In the genomic region with DNA sequence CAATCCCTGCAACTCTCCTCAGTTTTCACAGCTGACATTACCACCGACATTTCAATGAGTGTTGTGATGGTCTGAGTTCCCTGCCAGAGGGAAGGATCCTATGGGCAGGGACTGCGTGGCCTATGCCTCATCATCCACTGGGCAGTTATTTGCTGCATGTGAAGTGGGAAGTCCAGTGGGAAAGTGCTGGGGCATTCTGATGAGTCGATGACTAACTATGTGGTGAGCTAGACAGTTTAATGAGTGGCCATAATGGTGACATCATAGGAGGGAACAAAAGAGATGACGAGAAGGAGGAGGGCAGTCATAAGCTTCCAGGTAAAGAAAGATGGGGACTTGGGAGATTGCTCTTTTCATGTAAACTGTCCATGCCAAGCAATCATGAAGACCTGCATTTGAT, we compare ENCODE assay signal across 35 mouse cellular contexts. TPM values are rescaled to one million over a fixed set of nuclear protein-coding genes. Genes with fewer than 3 reads are reported as not detected.
DNase-seq lines count a peak whose midpoint lies in the region; ATAC-seq and TF ChIP-seq lines count a peak whose summit lies in the region.
"Had no signal": no experiment of that assay in that cellular context is flagged by ENCODE, and none has a peak within 500 bp of the region (broad histone marks: within the 10 kb centered on the region; RNA-seq: fewer than 3 reads in every experiment).

No protein-coding gene starts in this region.

- no peak for TF ChIP-seq CTCF in Patski (IDR thresholded peaks at IDR 0.05)

- peak; percentile 18 for DNase-seq in cerebellum, adult 9-10 months
- no peak for DNase-seq in cerebellum, adult 11 months
- DNase-seq in 416B (ENCODE audit: low read depth), result peak; percentile 61
- DNase-seq in Patski (ENCODE audit: low read depth, low spot score), result no peak
- no peak for DNase-seq in embryo, embryonic 10.5 days (ENCODE audit: low spot score)
- DNase-seq in yolk sac, embryonic 10.5 days (ENCODE audit: low spot score), result no peak
- no peak for DNase-seq in heart, adult 8-10 months (ENCODE audit: low spot score)
- DNase-seq: adrenal gland, adult 8-10 months; adrenal gland, postnatal 25 days; cerebellum, adult 18-20 months; cerebellum, postnatal 25 days; embryo, embryonic 11 days; gastrocnemius, postnatal 10 days; gastrocnemius, postnatal 36 days; heart, adult 2 months had no signal

- POLR2A ChIA-PET in Patski (lab: Charles Lee), result interaction anchor here (0.9 to 6.2 kb wide), 9 partner anchors 9 to 72 kb away, joined by 3 to 42 read pairs (median 5); a partner anchor contains a TSS

- H3K4me3 ChIP-seq in myocyte, result no peak overlapping the region
- H3K4me3 ChIP-seq: forebrain, embryonic 12.5 days; heart, adult 2 months; hindbrain, embryonic 12.5 days; hindbrain, embryonic 15.5 days had no signal

- no peaks in the 10 kb centered on the region for H3K36me3 ChIP-seq in myocyte (ENCODE audit: control insufficient read depth, insufficient read depth)
- H3K36me3 ChIP-seq: forebrain, embryonic 12.5 days; hindbrain, embryonic 12.5 days; hindbrain, embryonic 15.5 days had no signal

- H3K4me2 ChIP-seq in myocyte (ENCODE audit: low read depth), result peak overlapping the region; percentile 50
- H3K4me2 ChIP-seq: forebrain, embryonic 12.5 days; heart, embryonic 11.5 days; hindbrain, embryonic 12.5 days; hindbrain, embryonic 15.5 days had no signal

- in situ Hi-C loops in Patski (cut with MboI; ENCODE audit: low pct_unique_long_range_greater_than_20kb), result no loop called here

- H3ac ChIP-seq in myocyte (ENCODE audit: control insufficient read depth, insufficient read length), result no peak overlapping the region

- no peak for TF ChIP-seq POLR2A in myocyte (IDR thresholded peaks at IDR 0.05; ENCODE audit: insufficient read length, low read depth)

- H3K27me3 ChIP-seq in Patski, result no peaks in the 10 kb centered on the region
- no peaks in the 10 kb centered on the region for H3K27me3 ChIP-seq in myocyte (ENCODE audit: control insufficient read depth, insufficient read depth, insufficient read length)
- H3K27me3 ChIP-seq: hindbrain, embryonic 15.5 days had no signal

- ATAC-seq in Patski, result peak; percentile 79
- ATAC-seq: activated CD4-positive, CD25-positive, alpha-beta regulatory T cell, adult 4 months; forebrain, embryonic 16.5 days; intestine, postnatal 0 days had no signal

- H3K79me2 ChIP-seq in myocyte (ENCODE audit: control insufficient read depth, insufficient read depth), result no peaks in the 10 kb centered on the region

- CTCF ChIA-PET in Patski (lab: Charles Lee), result interaction anchor here (0.8 to 1.6 kb wide), 5 partner anchors 18 to 73 kb away, joined by 3 to 6 read pairs (median 3); no protein-coding TSS in a partner anchor

TF ChIP-seq in myocyte, 11 proteins besides CTCF, POLR2A, EP300 and RAD21:
- TF ChIP-seq REST (IDR thresholded peaks at IDR 0.05; ENCODE audit: insufficient read depth, insufficient read length) (no peak), SRF (IDR thresholded peaks at IDR 0.05; ENCODE audit: control insufficient read depth, insufficient read length, low read depth) (no peak), USF1 (IDR thresholded peaks at IDR 0.05; ENCODE audit: low read depth) (no peak), TCF12 (IDR thresholded peaks at IDR 0.05; ENCODE audit: insufficient read depth, poor library complexity, severe bottlenecking) (no peak), E2F4 (IDR thresholded peaks at IDR 0.05; ENCODE audit: insufficient read depth) (no peak), MYOG (IDR thresholded peaks at IDR 0.05; ENCODE audit: control insufficient read depth in 1 of 3, insufficient read depth in 1 of 3, insufficient read length in 2 of 3, low read depth in 2 of 3) (no peak), MYOD1 (IDR thresholded peaks at IDR 0.05; ENCODE audit: control insufficient read depth in 1 of 3, insufficient read length in 2 of 3, low read depth in 2 of 3) (no peak), POLR2AphosphoS2 (IDR thresholded peaks at IDR 0.05; ENCODE audit: insufficient read length, low read depth) (no peak), TCF3 (IDR thresholded peaks at IDR 0.05; ENCODE audit: insufficient read length, low read depth) (no peak), CEBPB (IDR thresholded peaks at IDR 0.05; ENCODE audit: insufficient read depth, poor library complexity, severe bottlenecking) (no peak), MAX (IDR thresholded peaks at IDR 0.05; ENCODE audit: low read depth) (no peak)

RNA-seq across cellular contexts. Expression of a gene that starts 10.4 kb away (rescaled TPM):
- polyA plus RNA-seq in Patski (2021) (325 TPM), myocyte (2012; fragmentation: generic; extraction: Trizol) (5.4 TPM)
- total RNA-seq in heart, adult 8-10 months (2022), result 1 to 10 TPM; 2.4 to 4.7 (median 3.4) TPM
- total RNA-seq: common myeloid progenitor, adult 5-6 weeks; hematopoietic stem cell, adult 5-6 weeks had no signal

RNA-seq across cellular contexts. Expression of a gene that starts 19.4 kb away (rescaled TPM):
- polyA plus RNA-seq in Patski (2021) (1,155 TPM), myocyte (2012; fragmentation: generic; extraction: Trizol) (0.31 TPM)
- 10 to 100 TPM in 1 of 4 experiments, 1 to 10 TPM in 2, under 1 TPM in 1; 0.63 to 14.1 (median 6.3) TPM for total RNA-seq in heart, adult 8-10 months (2022)
- polyA plus RNA-seq: activated CD4-positive, CD25-positive, alpha-beta regulatory T cell, adult 4 months; embryonic facial prominence, embryonic 11.5 days; forebrain, embryonic 16.5 days; heart, adult 2 months; heart, embryonic 11.5 days; heart, embryonic 14.5 days; hindbrain, embryonic 12.5 days; intestine, embryonic 14.5 days; intestine, postnatal 0 days had no signal

RNA-seq across cellular contexts. Expression of a gene that starts 24.7 kb away (rescaled TPM):
- polyA plus RNA-seq in Patski (2021), result 3,389 TPM
- 887 TPM for polyA plus RNA-seq in myocyte (2012; fragmentation: generic; extraction: Trizol)
- total RNA-seq in heart, adult 8-10 months (2022), result 1,000 to 10,000 TPM; 1,038 to 1,126 (median 1,089) TPM

RNA-seq across cellular contexts. Expression of a gene that starts 59.8 kb away (rescaled TPM):
- polyA plus RNA-seq in Patski (2021) (not detected), myocyte (2012; fragmentation: generic; extraction: Trizol) (not detected)
- total RNA-seq in heart, adult 8-10 months (2022), result not detected
- total RNA-seq: adrenal gland, adult 8-10 months; adrenal gland, postnatal 25 days; common myeloid progenitor, adult 5-6 weeks; ES-E14; gastrocnemius, adult 18-20 months; gastrocnemius, postnatal 10 days; gastrocnemius, postnatal 36 days; granulocyte monocyte progenitor cell, adult 5-6 weeks; heart, adult 2 months; heart, postnatal 25 days; hematopoietic stem cell, adult 5-6 weeks had no signal
- polyA plus RNA-seq: activated CD4-positive, CD25-positive, alpha-beta regulatory T cell, adult 4 months; brain, embryonic 14.5 days; embryonic facial prominence, embryonic 14.5 days; forebrain, embryonic 12.5 days; forebrain, embryonic 16.5 days; heart, adult 2 months; heart, postnatal 0 days; hindbrain, embryonic 12.5 days; hindbrain, embryonic 15.5 days; intestine, embryonic 14.5 days; intestine, postnatal 0 days had no signal

Comparison
In these comparisons a context has a peak if more than half of its experiments do, and no peak if none do; other contexts are left out.
1. DNase-seq: peak in cerebellum, adult 9-10 months (single experiment) and 416B (single experiment); none in cerebellum, adult 11 months (single experiment), Patski (single experiment), embryo, embryonic 10.5 days (single experiment), yolk sac, embryonic 10.5 days (single experiment) and heart, adult 8-10 months (single experiment).
2. RNA of a gene that starts 10.4 kb away (polyA plus RNA-seq): 325 TPM in Patski (single experiment); 5.4 TPM in myocyte (single experiment); every median in the first group is over 10 times any median in the second.
3. RNA of a gene that starts 19.4 kb away (polyA plus RNA-seq): 1,155 TPM in Patski (single experiment); 0.31 TPM in myocyte (single experiment); every median in the first group is over 100 times any median in the second.